Mouse (Mus musculus) hindbrain, postnatal 0 days (tissue): ENCODE results near the gene Rdh9. TPM values are rescaled to one million over a fixed set of nuclear protein-coding genes. Genes with fewer than 3 reads are reported as not detected.
A peak's percentile ranks its signal among the peaks of the same experiment; 100 is the strongest.
"Not testable (repeated sequence)": the region's sequence is repeated elsewhere in the genome, so short reads cannot be mapped to it uniquely, and the experiment has no call there.

Experiments
- ATAC-seq: fragments of 200-750 bp; cut with Nextera tagmentation; 2 replicates; pipeline ENCODE4 v1.8.0; 2017; ENCODE audit warnings: mild to moderate bottlenecking, moderate TSS enrichment, moderate library complexity
- DNase-seq: peaks from one replicate; pipeline ENCODE4 v3.0.0-alpha.2; 2015; ENCODE audit warnings: low spot score
- H3K27ac ChIP-seq: fragments of 300-500 bp; sonication (generic); 2 replicates; pipeline ENCODE4 v1.5.1; 2014; ENCODE audit warnings: mild to moderate bottlenecking
- H3K27me3 ChIP-seq: fragments of 300-500 bp; sonication (generic); 2 replicates; pipeline ENCODE4 v1.6.1; 2014; ENCODE audit warnings: low read length, mixed read lengths; ENCODE audit not compliant: insufficient read depth
- H3K36me3 ChIP-seq: fragments of 300-500 bp; sonication (generic); 2 replicates; pipeline ENCODE4 v1.6.1; 2014; ENCODE audit warnings: low read length, mixed read lengths; ENCODE audit not compliant: insufficient read depth
- H3K4me1 ChIP-seq: fragments of 300-500 bp; sonication (generic); 2 replicates; pipeline ENCODE4 v1.6.1; 2014; ENCODE audit warnings: antibody characterized with exemption, low read length, mixed read lengths; ENCODE audit not compliant: insufficient read depth
- H3K4me2 ChIP-seq: fragments of 300-500 bp; sonication (generic); 2 replicates; pipeline ENCODE4 v1.6.1; 2014; ENCODE audit warnings: low read depth, mild to moderate bottlenecking, low read length, moderate library complexity, mixed read lengths
- H3K4me3 ChIP-seq: fragments of 300-500 bp; sonication (generic); 2 replicates; pipeline ENCODE4 v1.5.1; 2014; ENCODE audit warnings: low read length
- H3K9ac ChIP-seq: fragments of 300-500 bp; sonication (generic); replicated peaks from 2 replicates; pipeline ENCODE4 v1.6.1; 2014; ENCODE audit warnings: mild to moderate bottlenecking, low read length, moderate library complexity, mixed read lengths
- H3K9me3 ChIP-seq: fragments of 300-500 bp; sonication (generic); 2 replicates; pipeline ENCODE4 v1.6.1; 2016; ENCODE audit warnings: low read length, mixed read lengths
- CTCF ChIP-seq: IDR thresholded peaks from 2 replicates; pipeline ENCODE4 v1.5.1; 2016; ENCODE audit warnings: antibody characterized with exemption, control low read depth, low read depth
- WGBS: fragments of 180-500 bp; shearing (Covaris S2); extraction: QIAGEN DNeasy Blood & Tissue Kit; methylation state at CpG from one replicate; pipeline ENCODE4 v1.1.7; 2014; 5-methylcytosine and 5-hydroxymethylcytosine counted together
- polyA plus RNA-seq: library from polyadenylated mRNA; unstranded; fragments of >200 nt; fragmentation: Nextera tagmentation; extraction: Ambion mirVana; gene quantifications from 2 replicates; pipeline ENCODE4 v1.2.1, GENCODE M21; 2015
- total RNA-seq: library from RNA; depleted of rRNA; stranded (reverse); fragments of >200 nt; gene quantifications from 2 replicates; pipeline ENCODE4 v1.2.3, GENCODE M21; 2014; rRNA removed

Gene Rdh9
- total and polyA plus RNA-seq, 2 experiments from 2014 or later: 0.16 to 0.37 TPM

- 82% methylated on average over 6 of the region's 6 CpGs for WGBS
- H3K36me3 ChIP-seq: no peaks in the 10 kb centered on the region
- no peak for ATAC-seq
These were observed 49.2 kb downstream of the Rdh9 start for GRCm38 (mm10) chr10:127825386-127825785.

DNA sequence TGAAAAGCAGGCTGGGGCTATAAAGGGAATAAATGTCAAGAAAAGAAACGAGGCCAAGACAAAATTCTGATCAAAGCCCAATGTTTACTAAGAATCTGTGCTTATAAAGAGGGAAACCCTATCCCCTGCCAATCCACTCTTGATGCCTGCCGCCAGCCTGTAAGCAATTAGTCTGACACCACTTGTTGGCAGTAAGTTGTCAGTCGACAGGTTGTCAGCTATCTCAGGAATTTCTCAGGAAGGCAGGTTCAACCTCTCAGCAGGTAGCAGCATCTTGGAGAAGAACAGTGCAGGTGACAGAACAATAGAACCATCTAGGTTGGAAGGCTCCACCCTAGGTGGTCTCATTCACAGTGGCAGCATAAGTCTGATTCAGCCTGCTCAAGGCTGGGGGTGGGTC, 52.9 kb downstream of the Rdh9 start:
- Histone ChIP-seq H3K36me3 (no peaks in the 10 kb centered on the region), H3K4me2 (no peak overlapping the region), H3K4me1 (no peaks in the 10 kb centered on the region), H3K4me3 (no peak overlapping the region), H3K9me3 (no peaks in the 10 kb centered on the region), H3K9ac (no peak overlapping the region), H3K27me3 (no peaks in the 10 kb centered on the region), H3K27ac (no peak overlapping the region)
- TF ChIP-seq CTCF: no peak
- ATAC-seq: no peak
- DNase-seq: no peak
- WGBS: 74% methylated on average over 3 of the region's 3 CpGs

More at GRCm38 (mm10) chr10:127825386-127825785, 49.2 kb downstream of the Rdh9 start:
- peak; percentile 4 for DNase-seq
- no peaks in the 10 kb centered on the region for H3K4me1 ChIP-seq
- no peak overlapping the region for H3K9ac ChIP-seq
- no peak overlapping the region for H3K4me2 ChIP-seq
- no peak overlapping the region for H3K27ac ChIP-seq
- no peak overlapping the region for H3K4me3 ChIP-seq
- 0 out of 2 replicates have a peak, but pooled peaks cover 3% of the 10 kb centered on the region for H3K9me3 ChIP-seq
- H3K27me3 ChIP-seq: no peaks in the 10 kb centered on the region
- TF ChIP-seq CTCF: peak; percentile 52

DNA sequence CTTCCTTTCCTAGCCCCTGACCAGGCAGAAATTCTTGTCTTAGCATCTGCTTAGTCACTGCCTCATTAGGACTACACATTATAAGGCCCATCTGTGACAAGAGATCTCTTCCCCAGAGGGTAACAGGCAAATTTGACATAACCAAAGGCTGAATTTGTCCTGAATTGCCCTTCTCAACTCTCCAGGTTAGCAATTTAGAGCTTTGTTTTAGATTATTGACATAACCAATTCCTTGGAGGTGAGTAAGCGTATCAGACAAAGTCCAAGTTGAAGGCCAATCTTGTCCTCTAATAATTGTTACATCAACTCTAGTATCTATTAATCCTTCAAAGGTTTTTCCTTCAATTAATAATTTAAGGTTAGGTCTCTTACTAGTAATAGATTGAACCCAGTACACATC, 58.0 kb downstream of the Rdh9 start:
- H3K9ac ChIP-seq, H3K27me3 ChIP-seq, H3K27ac ChIP-seq, H3K9me3 ChIP-seq, DNase-seq, H3K36me3 ChIP-seq, H3K4me2 ChIP-seq, ATAC-seq, H3K4me1 ChIP-seq, H3K4me3 ChIP-seq: not testable (repeated sequence)
- 94% methylated on average over 1 of the region's 1 CpGs for WGBS

GRCm38 (mm10) chr10:127835292-127835691, 59.1 kb downstream of the Rdh9 start:
- H3K27ac ChIP-seq: no peak overlapping the region
- H3K4me3 ChIP-seq: no peak overlapping the region
- no peaks in the 10 kb centered on the region for H3K36me3 ChIP-seq
- TF ChIP-seq CTCF: no peak
- no peaks in the 10 kb centered on the region for H3K27me3 ChIP-seq
- 87% methylated on average over 5 of the region's 5 CpGs for WGBS
- no peaks in the 10 kb centered on the region for H3K4me1 ChIP-seq
- H3K9me3 ChIP-seq: no peaks in the 10 kb centered on the region
- no peak for ATAC-seq
- no peak for DNase-seq
- no peak overlapping the region for H3K4me2 ChIP-seq
- no peak overlapping the region for H3K9ac ChIP-seq

DNA sequence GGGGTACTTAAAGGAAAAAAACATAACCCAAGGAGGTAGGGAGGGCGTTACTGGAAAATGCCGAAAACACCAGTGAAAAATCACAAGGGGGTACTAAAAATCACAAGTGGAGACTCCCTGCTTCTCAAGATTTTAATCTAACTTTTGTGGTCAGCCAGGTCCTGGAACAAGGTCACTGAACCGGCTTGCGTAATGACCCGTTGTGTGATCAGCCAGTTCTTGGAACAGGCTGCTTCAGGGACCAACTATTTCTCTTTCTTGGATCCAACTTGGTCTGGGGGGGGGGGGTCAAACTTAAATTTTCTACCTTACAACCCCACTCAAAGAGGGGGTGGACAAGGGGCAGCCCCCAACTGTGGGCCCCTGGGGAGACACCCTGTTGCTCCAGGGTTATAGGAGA, 61.6 kb downstream of the Rdh9 start:
- not testable (repeated sequence) for H3K27ac ChIP-seq, DNase-seq, H3K27me3 ChIP-seq, ATAC-seq, H3K4me3 ChIP-seq, H3K9ac ChIP-seq, H3K4me2 ChIP-seq, H3K4me1 ChIP-seq, H3K9me3 ChIP-seq, H3K36me3 ChIP-seq
- 91% methylated on average over 5 of the region's 5 CpGs for WGBS

DNA sequence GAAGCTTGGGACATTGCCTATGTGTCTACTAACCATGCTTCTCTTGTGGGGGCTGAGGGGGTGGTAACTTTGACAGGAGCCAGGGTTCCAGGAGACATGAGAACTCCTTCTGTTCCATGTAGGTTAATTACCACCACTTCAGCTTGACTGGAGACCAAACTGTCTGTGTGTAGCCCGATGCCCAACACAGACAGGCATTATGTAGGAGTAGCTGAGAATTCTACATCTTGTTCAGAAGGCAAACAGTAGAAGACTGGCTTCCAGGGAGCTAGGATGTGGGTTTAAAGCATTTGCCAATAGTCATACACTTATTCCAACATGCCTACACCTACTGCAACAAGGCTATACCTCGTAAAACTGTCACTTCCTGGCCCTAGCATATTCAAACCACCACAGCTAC, 62.4 kb downstream of the Rdh9 start:
- DNase-seq (no peak), ATAC-seq (no peak)
- WGBS: 88% methylated on average over 2 of the region's 2 CpGs
- no peak overlapping the region for H3K27ac ChIP-seq
- no peaks in the 10 kb centered on the region for H3K36me3 ChIP-seq
- H3K27me3 ChIP-seq: no peaks in the 10 kb centered on the region
- H3K9ac ChIP-seq: no peak overlapping the region
- H3K4me1 ChIP-seq: no peaks in the 10 kb centered on the region
- no peak for TF ChIP-seq CTCF
- no peak overlapping the region for H3K4me3 ChIP-seq
- no peak overlapping the region for H3K4me2 ChIP-seq
- no peaks in the 10 kb centered on the region for H3K9me3 ChIP-seq

DNA sequence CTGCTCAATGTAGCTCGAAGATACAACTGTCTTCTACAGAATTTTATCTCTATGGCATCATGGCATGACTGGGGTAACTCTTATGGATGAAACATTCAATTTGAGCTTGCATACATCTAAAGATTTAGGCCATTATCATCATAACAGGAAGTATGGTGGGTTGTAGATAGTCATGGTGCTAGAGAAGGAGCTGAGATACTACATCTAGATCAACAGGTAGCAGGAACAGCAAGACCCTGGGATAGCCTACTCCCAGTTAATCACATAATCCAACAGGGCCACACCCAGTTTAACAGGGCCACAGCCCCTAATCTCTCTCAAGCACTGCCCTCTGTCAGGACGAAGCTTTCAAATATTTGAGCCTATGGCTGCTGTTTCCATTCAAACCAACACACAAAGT, 64.6 kb downstream of the Rdh9 start:
- ATAC-seq (no peak), DNase-seq (no peak)
- H3K9me3 ChIP-seq: no peaks in the 10 kb centered on the region
- H3K27ac ChIP-seq: no peak overlapping the region
- no peak overlapping the region for H3K4me3 ChIP-seq
- H3K4me1 ChIP-seq: no peaks in the 10 kb centered on the region
- no peaks in the 10 kb centered on the region for H3K36me3 ChIP-seq
- no peak overlapping the region for H3K9ac ChIP-seq
- H3K4me2 ChIP-seq: no peak overlapping the region
- H3K27me3 ChIP-seq: no peaks in the 10 kb centered on the region
- no peak for TF ChIP-seq CTCF
- WGBS: 79% methylated on average over 2 of the region's 2 CpGs

Other genes starting within 250 kb of the Rdh9 start
- gene Nxph4, start 241.8 kb upstream of the Rdh9 start, total RNA-seq: 26.0 and 33.5 TPM in 2 replicates
- gene Nxph4, start 241.8 kb upstream of the Rdh9 start, polyA plus RNA-seq: 134 and 146 TPM in 2 replicates
- 245 TPM in 2 replicates for gene Lrp1, start 155.2 kb upstream of the Rdh9 start, total RNA-seq
- gene Lrp1, start 155.2 kb upstream of the Rdh9 start, polyA plus RNA-seq: 73.7 and 75.5 TPM in 2 replicates
- gene Stat6, start 133.4 kb upstream of the Rdh9 start, total RNA-seq: 5.3 and 9.5 TPM in 2 replicates
- 4.7 and 5.3 TPM in 2 replicates for gene Stat6, start 133.4 kb upstream of the Rdh9 start, polyA plus RNA-seq
- gene Nemp1, start 109.5 kb upstream of the Rdh9 start, total RNA-seq: 2.8 and 4.1 TPM in 2 replicates
- gene Nemp1, start 109.5 kb upstream of the Rdh9 start, polyA plus RNA-seq: 2.2 and 3.0 TPM in 2 replicates
- gene Nab2, start 107.8 kb upstream of the Rdh9 start, total RNA-seq: 3.5 and 4.1 TPM in 2 replicates
- gene Nab2, start 107.8 kb upstream of the Rdh9 start, polyA plus RNA-seq: 1.1 and 1.6 TPM in 2 replicates
- 0.21 and 0.36 TPM in 2 replicates for gene Myo1a, start 71.2 kb upstream of the Rdh9 start, total RNA-seq
- 0.50 and 0.53 TPM in 2 replicates for gene Myo1a, start 71.2 kb upstream of the Rdh9 start, polyA plus RNA-seq
- 2.3 and 5.4 TPM in 2 replicates for gene Tac2, start 51.9 kb upstream of the Rdh9 start, total RNA-seq
- gene Tac2, start 51.9 kb upstream of the Rdh9 start, polyA plus RNA-seq: 5.6 and 6.7 TPM in 2 replicates
- 9.9 and 11.5 TPM in 2 replicates for gene Zbtb39, start 36.8 kb upstream of the Rdh9 start, total RNA-seq
- 2.4 and 2.5 TPM in 2 replicates for gene Zbtb39, start 36.8 kb upstream of the Rdh9 start, polyA plus RNA-seq
- gene Gpr182, start 24.7 kb upstream of the Rdh9 start, total RNA-seq: 1.9 and 2.9 TPM in 2 replicates
- 2.3 TPM in 2 replicates for gene Gpr182, start 24.7 kb upstream of the Rdh9 start, polyA plus RNA-seq
- gene Rdh1, start 16.7 kb upstream of the Rdh9 start, total RNA-seq: 0.14 TPM in 1 of 2 replicates, not detected in the other
- not detected in 2 replicates for gene Rdh1, start 16.7 kb upstream of the Rdh9 start, polyA plus RNA-seq
- not detected in 2 replicates for gene Rdh16f1, start 16.6 kb upstream of the Rdh9 start, total RNA-seq
- 0.50 and 0.54 TPM in 2 replicates for gene Rdh16f1, start 16.6 kb upstream of the Rdh9 start, polyA plus RNA-seq
- gene Rdh16, start 24.8 kb downstream of the Rdh9 start, total RNA-seq: 0.37 TPM in 1 of 2 replicates, not detected in the other
- 0.06 TPM in 1 of 2 replicates, not detected in the other for gene Rdh16, start 24.8 kb downstream of the Rdh9 start, polyA plus RNA-seq
- not detected in 2 replicates for gene Rdh19, start 73.5 kb downstream of the Rdh9 start, total RNA-seq
- not detected in 2 replicates for gene Rdh19, start 73.5 kb downstream of the Rdh9 start, polyA plus RNA-seq
- gene Rdh16f2, start 90.1 kb downstream of the Rdh9 start, total RNA-seq: not detected in 2 replicates
- gene Rdh16f2, start 90.1 kb downstream of the Rdh9 start, polyA plus RNA-seq: not detected in 2 replicates
- gene Rdh7, start 112.4 kb downstream of the Rdh9 start, total RNA-seq: not detected in 2 replicates
- not detected in 2 replicates for gene Rdh7, start 112.4 kb downstream of the Rdh9 start, polyA plus RNA-seq
- gene Sdr9c7, start 122.1 kb downstream of the Rdh9 start, total RNA-seq: not detected in 2 replicates
- not detected in 2 replicates for gene Sdr9c7, start 122.1 kb downstream of the Rdh9 start, polyA plus RNA-seq
- not detected in 2 replicates for gene Hsd17b6, start 231.2 kb downstream of the Rdh9 start, total RNA-seq
- gene Hsd17b6, start 231.2 kb downstream of the Rdh9 start, polyA plus RNA-seq: not detected in 2 replicates
- 15.2 and 19.6 TPM in 2 replicates for gene Prim1, start 238.8 kb downstream of the Rdh9 start, total RNA-seq
- gene Prim1, start 238.8 kb downstream of the Rdh9 start, polyA plus RNA-seq: 33.3 and 36.1 TPM in 2 replicates